ENCODE assay signal across 28 mouse cellular contexts in the genomic region with DNA sequence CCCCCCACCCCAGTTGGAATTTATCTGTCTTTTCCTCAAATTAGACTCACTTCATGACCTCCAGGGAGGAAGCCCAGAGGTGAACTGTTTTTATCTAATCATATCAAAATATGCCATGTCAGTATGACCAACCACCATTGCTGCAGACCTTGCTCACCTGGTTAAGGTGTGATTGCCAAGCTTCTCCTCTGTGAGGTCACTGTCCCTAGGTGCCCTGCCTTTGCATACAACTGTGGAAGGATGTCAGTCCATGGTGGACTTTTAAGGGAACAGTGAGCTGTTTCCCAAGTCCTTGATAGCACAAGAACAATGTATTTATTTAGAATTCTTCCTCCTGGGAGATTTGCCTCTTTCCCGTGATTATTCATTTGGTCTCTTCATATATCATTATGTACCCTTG.
"Had no signal": no experiment of that assay in that cellular context is flagged by ENCODE, and none has a peak within 500 bp of the region (broad histone marks: within the 10 kb centered on the region; RNA-seq: fewer than 3 reads in every experiment).

No protein-coding gene starts in this region.

- H3K4me3 ChIP-seq: embryonic facial prominence, embryonic 10.5 days; embryonic facial prominence, embryonic 12.5 days; embryonic facial prominence, embryonic 13.5 days; embryonic facial prominence, embryonic 15.5 days; erythroblast, embryonic 14.5 days; forebrain, embryonic 10.5 days; forebrain, embryonic 12.5 days; forebrain, embryonic 13.5 days; forebrain, embryonic 15.5 days; gastrocnemius, adult 2 months; heart, adult 2 months had no signal

- H3K27me3 ChIP-seq: embryonic facial prominence, embryonic 12.5 days; embryonic facial prominence, embryonic 13.5 days; embryonic facial prominence, embryonic 15.5 days; forebrain, embryonic 12.5 days; forebrain, embryonic 13.5 days; forebrain, embryonic 15.5 days had no signal

- H3K27ac ChIP-seq: embryonic facial prominence, embryonic 10.5 days; embryonic facial prominence, embryonic 12.5 days; embryonic facial prominence, embryonic 13.5 days; embryonic facial prominence, embryonic 15.5 days; forebrain, embryonic 10.5 days; forebrain, embryonic 12.5 days; forebrain, embryonic 13.5 days; forebrain, embryonic 15.5 days; gastrocnemius, adult 2 months; heart, adult 2 months had no signal

- H3K9ac ChIP-seq: embryonic facial prominence, embryonic 12.5 days; embryonic facial prominence, embryonic 13.5 days; embryonic facial prominence, embryonic 15.5 days; forebrain, embryonic 12.5 days; forebrain, embryonic 13.5 days; forebrain, embryonic 15.5 days; forebrain, postnatal 0 days had no signal

- ATAC-seq: forebrain, embryonic 13.5 days; forebrain, embryonic 14.5 days; forebrain, embryonic 15.5 days; forebrain, embryonic 16.5 days; forebrain, postnatal 0 days had no signal

- H3K9me3 ChIP-seq: embryonic facial prominence, embryonic 10.5 days; embryonic facial prominence, embryonic 12.5 days; embryonic facial prominence, embryonic 13.5 days; embryonic facial prominence, embryonic 15.5 days; forebrain, embryonic 10.5 days; forebrain, embryonic 12.5 days; forebrain, embryonic 13.5 days; forebrain, embryonic 15.5 days had no signal

- H3K4me2 ChIP-seq: embryonic facial prominence, embryonic 12.5 days; embryonic facial prominence, embryonic 13.5 days; embryonic facial prominence, embryonic 15.5 days; forebrain, embryonic 12.5 days; forebrain, embryonic 13.5 days; forebrain, embryonic 15.5 days had no signal

- DNase-seq: cerebellum, adult 2 months; cerebellum, adult 8-10 months; cerebellum, adult 9-10 months; cerebellum, adult 9-11 months; cerebellum, postnatal 10 days; cerebellum, postnatal 14 days; cerebellum, postnatal 25 days; cerebellum, postnatal 36 days; embryo, embryonic 11 days; forebrain, postnatal 0 days; gastrocnemius, adult 2 months; gastrocnemius, postnatal 10 days; gastrocnemius, postnatal 14 days; gastrocnemius, postnatal 25 days; gastrocnemius, postnatal 36 days; heart, adult 18-20 months; heart, adult 2 months had no signal

- H3K36me3 ChIP-seq: embryonic facial prominence, embryonic 10.5 days; embryonic facial prominence, embryonic 12.5 days; embryonic facial prominence, embryonic 13.5 days; embryonic facial prominence, embryonic 15.5 days; forebrain, embryonic 10.5 days; forebrain, embryonic 12.5 days; forebrain, embryonic 15.5 days had no signal
